Mouse (Mus musculus): ENCODE results near the gene Rbp1.

DNA sequence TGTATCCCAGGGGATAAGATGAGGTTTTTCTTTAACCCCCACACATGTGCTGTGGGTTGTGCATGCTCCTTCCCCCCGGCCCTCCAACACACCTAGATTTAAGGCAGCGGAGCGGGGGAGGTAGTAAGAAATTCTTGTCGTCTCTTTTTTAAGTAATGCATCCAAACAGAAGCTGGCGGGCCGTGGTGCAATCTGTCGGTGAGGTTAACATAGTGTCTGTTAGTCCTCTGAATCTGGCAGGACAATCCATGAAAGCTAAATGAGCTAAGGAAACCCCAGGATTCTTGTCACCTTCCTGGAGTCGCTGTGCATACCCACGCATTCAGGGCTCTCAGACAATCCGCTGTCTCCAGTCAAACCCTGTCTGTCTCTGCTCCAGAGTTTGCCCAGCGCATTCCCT, 47.9 kb upstream of the Rbp1 start:
- TF ChIP-seq POLR2A (IDR thresholded peaks at IDR 0.05; ENCODE audit: insufficient read depth, low read depth, low read length): no peak
- no peak for TF ChIP-seq CTCF (IDR thresholded peaks at IDR 0.05; ENCODE audit: insufficient read depth, low read depth, low read length)

Measured in olfactory bulb, adult 2 months (tissue).